Mouse (Mus musculus) B cell, adult 2 months (primary cell): ENCODE measurements around the gene Tecpr2.

Experiments
- DNase-seq, 2 experiments: peaks; one replicate each; pipeline ENCODE4 v3.0.0; 2022

Gene Tecpr2

GRCm38 (mm10) chr12:110949410-110949809, 60.3 kb downstream of the Tecpr2 start:
- no peak for DNase-seq

GRCm38 (mm10) chr12:110950151-110950550, 61.1 kb downstream of the Tecpr2 start:
- DNase-seq: peak; percentile 50 to 60

- no peak for DNase-seq
These were observed 62.2 kb downstream of the Tecpr2 start for GRCm38 (mm10) chr12:110951236-110951635.

GRCm38 (mm10) chr12:110952628-110953385, 63.7 kb downstream of the Tecpr2 start:
- no peak for DNase-seq

GRCm38 (mm10) chr12:110953443-110953842, 64.4 kb downstream of the Tecpr2 start:
- DNase-seq: no peak

GRCm38 (mm10) chr12:110953900-110954299, 64.8 kb downstream of the Tecpr2 start:
- DNase-seq: no peak

GRCm38 (mm10) chr12:110954351-110954991, 65.4 kb downstream of the Tecpr2 start:
- DNase-seq: no peak

- DNase-seq: no peak
These were observed 72.9 kb downstream of the Tecpr2 start for GRCm38 (mm10) chr12:110961973-110962372.

- no peak for DNase-seq
These were observed 76.4 kb downstream of the Tecpr2 start for GRCm38 (mm10) chr12:110965500-110965899.

- DNase-seq: no peak
These were observed 77.0 kb downstream of the Tecpr2 start for GRCm38 (mm10) chr12:110966079-110966478.

- DNase-seq: no peak
These were observed 78.1 kb downstream of the Tecpr2 start for GRCm38 (mm10) chr12:110967146-110967545.

- DNase-seq: no peak
These were observed 81.3 kb downstream of the Tecpr2 start for GRCm38 (mm10) chr12:110970408-110970807.

- DNase-seq: no peak
These were observed 82.9 kb downstream of the Tecpr2 start for GRCm38 (mm10) chr12:110971972-110972371.

GRCm38 (mm10) chr12:110973829-110974228, 84.8 kb downstream of the Tecpr2 start:
- no peak for DNase-seq

- DNase-seq: no peak
These were observed 85.2 kb downstream of the Tecpr2 start for GRCm38 (mm10) chr12:110974295-110974694.

GRCm38 (mm10) chr12:110974726-110975125, 85.7 kb downstream of the Tecpr2 start:
- no peak for DNase-seq

- DNase-seq: no peak
These were observed 86.3 kb downstream of the Tecpr2 start for GRCm38 (mm10) chr12:110975385-110975784.

GRCm38 (mm10) chr12:110975838-110976468, 86.9 kb downstream of the Tecpr2 start:
- no peak for DNase-seq

GRCm38 (mm10) chr12:110976589-110977344, 87.7 kb downstream of the Tecpr2 start:
- DNase-seq: no peak

- DNase-seq: no peak
These were observed 88.3 kb downstream of the Tecpr2 start for GRCm38 (mm10) chr12:110977345-110977733.

GRCm38 (mm10) chr12:110977896-110978606, 89.0 kb downstream of the Tecpr2 start:
- DNase-seq: no peak

- DNase-seq: peak; percentile 95 to 96
These were observed 89.7 kb downstream of the Tecpr2 start, which contains the start of gene Ankrd9 for GRCm38 (mm10) chr12:110978607-110979406. Gene Ankrd9 (minus strand): TSS chr12:110979040.
